Mouse (Mus musculus): ENCODE results near the gene Kcnc3. TPM values are rescaled to one million over a fixed set of nuclear protein-coding genes. Genes with fewer than 3 reads are reported as not detected.
A peak's percentile ranks its signal among the peaks of the same experiment; 100 is the strongest.

Kcnc3 gene
- polyA plus RNA-seq, 1 experiment from 2014 or later, result 3.8 TPM

GRCm38 (mm10) chr7:44576333-44576844, 14.1 kb upstream of the Kcnc3 start:
- 32% methylated on average over 5 of the region's 5 CpGs for WGBS

GRCm38 (mm10) chr7:44581637-44582036, 8.8 kb upstream of the Kcnc3 start:
- H3K4me1 ChIP-seq (ENCODE audit: insufficient read depth, low read depth, low read length), result peaks cover 10% of the 10 kb centered on the region; the same call in 1 of the 2 replicates
- no peak overlapping the region for H3K9ac ChIP-seq (replicated peaks; ENCODE audit: low read depth)
- no peaks in the 10 kb centered on the region for H3K27me3 ChIP-seq (replicated peaks; ENCODE audit: insufficient read depth, low read length)
- DNase-seq (ENCODE audit: low spot score) (no peak), ATAC-seq (no peak)
- WGBS, result 76% methylated on average over 6 of the region's 6 CpGs
- no peaks in the 10 kb centered on the region for H3K9me3 ChIP-seq (ENCODE audit: low read length)
- TF ChIP-seq EP300 (IDR thresholded peaks at IDR 0.05), result no peak
- no peak for TF ChIP-seq CTCF (IDR thresholded peaks at IDR 0.05)
- no peaks in the 10 kb centered on the region for H3K36me3 ChIP-seq (ENCODE audit: insufficient read depth, low read length)
- no peak overlapping the region for H3K27ac ChIP-seq (ENCODE audit: low read length)
- no peak overlapping the region for H3K4me2 ChIP-seq (replicated peaks; ENCODE audit: low read depth, low read length)
- no peak overlapping the region for H3K4me3 ChIP-seq (ENCODE audit: low read depth, low read length)

More at GRCm38 (mm10) chr7:44576333-44576844, 14.1 kb upstream of the Kcnc3 start:
- H3K9me3 ChIP-seq (ENCODE audit: low read length), result no peaks in the 10 kb centered on the region
- no peak overlapping the region for H3K4me3 ChIP-seq (ENCODE audit: low read depth, low read length)
- H3K9ac ChIP-seq (replicated peaks; ENCODE audit: low read depth), result no peak overlapping the region
- H3K27ac ChIP-seq (ENCODE audit: low read length), result no peak overlapping the region
- H3K27me3 ChIP-seq (replicated peaks; ENCODE audit: insufficient read depth, low read length), result no peaks in the 10 kb centered on the region
- no peaks in the 10 kb centered on the region for H3K36me3 ChIP-seq (ENCODE audit: insufficient read depth, low read length)
- TF ChIP-seq EP300 (IDR thresholded peaks at IDR 0.05) (no peak), CTCF (IDR thresholded peaks at IDR 0.05) (peak; percentile 28)
- H3K4me1 ChIP-seq (ENCODE audit: insufficient read depth, low read depth, low read length), result no peaks in the 10 kb centered on the region
- ATAC-seq (no peak), DNase-seq (ENCODE audit: low spot score) (no peak)
- H3K4me2 ChIP-seq (replicated peaks; ENCODE audit: low read depth, low read length), result no peak overlapping the region

- Histone ChIP-seq H3K36me3 (ENCODE audit: insufficient read depth, low read length) (no peaks in the 10 kb centered on the region), H3K27me3 (replicated peaks; ENCODE audit: insufficient read depth, low read length) (no peaks in the 10 kb centered on the region), H3K9ac (replicated peaks; ENCODE audit: low read depth) (no peak overlapping the region), H3K4me3 (ENCODE audit: low read depth, low read length) (no peak overlapping the region), H3K9me3 (ENCODE audit: low read length) (no peaks in the 10 kb centered on the region), H3K4me1 (ENCODE audit: insufficient read depth, low read depth, low read length) (peaks cover 11% of the 10 kb centered on the region; the same call in 1 of the 2 replicates), H3K4me2 (replicated peaks; ENCODE audit: low read depth, low read length) (no peak overlapping the region), H3K27ac (ENCODE audit: low read length) (peak overlapping the region; percentile 80)
- DNase-seq (ENCODE audit: low spot score) (no peak), ATAC-seq (peak; percentile 31)
- TF ChIP-seq EP300 (IDR thresholded peaks at IDR 0.05) (no peak), CTCF (IDR thresholded peaks at IDR 0.05) (no peak)
- WGBS, result 16% methylated on average over 5 of the region's 5 CpGs
Observed at GRCm38 (mm10) chr7:44582709-44583108, 7.8 kb upstream of the Kcnc3 start.

GRCm38 (mm10) chr7:44583146-44583545, 7.3 kb upstream of the Kcnc3 start:
- Histone ChIP-seq H3K27ac (ENCODE audit: low read length) (peak overlapping the region; percentile 51), H3K4me3 (ENCODE audit: low read depth, low read length) (no peak overlapping the region)

GRCm38 (mm10) chr7:44584265-44584804, 6.1 kb upstream of the Kcnc3 start:
- DNase-seq (ENCODE audit: low spot score) (peak; percentile 54), ATAC-seq (no peak)
- Histone ChIP-seq H3K9me3 (ENCODE audit: low read length) (no peaks in the 10 kb centered on the region), H3K27ac (ENCODE audit: low read length) (no peak overlapping the region), H3K4me2 (replicated peaks; ENCODE audit: low read depth, low read length) (no peak overlapping the region), H3K4me3 (ENCODE audit: low read depth, low read length) (no peak overlapping the region), H3K27me3 (replicated peaks; ENCODE audit: insufficient read depth, low read length) (no peaks in the 10 kb centered on the region; the same call in 1 of the 2 replicates), H3K9ac (replicated peaks; ENCODE audit: low read depth) (no peak overlapping the region), H3K4me1 (ENCODE audit: insufficient read depth, low read depth, low read length) (peaks cover 17% of the 10 kb centered on the region; the same call in 1 of the 2 replicates), H3K36me3 (ENCODE audit: insufficient read depth, low read length) (no peaks in the 10 kb centered on the region)
- WGBS, result 57% methylated on average over 4 of the region's 4 CpGs
- TF ChIP-seq CTCF (IDR thresholded peaks at IDR 0.05) (no peak), EP300 (IDR thresholded peaks at IDR 0.05) (no peak)

More at GRCm38 (mm10) chr7:44583146-44583545, 7.3 kb upstream of the Kcnc3 start:
- no peak overlapping the region for H3K9ac ChIP-seq (replicated peaks; ENCODE audit: low read depth)
- 28% methylated on average over 1 of the region's 1 CpGs for WGBS
- H3K4me1 ChIP-seq (ENCODE audit: insufficient read depth, low read depth, low read length), result peaks cover 11% of the 10 kb centered on the region; the same call in 1 of the 2 replicates
- peak; percentile 98 for TF ChIP-seq EP300 (IDR thresholded peaks at IDR 0.05)
- TF ChIP-seq CTCF (IDR thresholded peaks at IDR 0.05), result no peak
- ATAC-seq (peak; percentile 88), DNase-seq (ENCODE audit: low spot score) (peak; percentile 90)
- H3K9me3 ChIP-seq (ENCODE audit: low read length), result no peaks in the 10 kb centered on the region
- no peak overlapping the region for H3K4me2 ChIP-seq (replicated peaks; ENCODE audit: low read depth, low read length)
- H3K27me3 ChIP-seq (replicated peaks; ENCODE audit: insufficient read depth, low read length), result no peaks in the 10 kb centered on the region; the same call in 1 of the 2 replicates
- no peaks in the 10 kb centered on the region for H3K36me3 ChIP-seq (ENCODE audit: insufficient read depth, low read length)

GRCm38 (mm10) chr7:44584921-44585320, 5.5 kb upstream of the Kcnc3 start:
- H3K27me3 ChIP-seq (replicated peaks; ENCODE audit: insufficient read depth, low read length), result no peaks in the 10 kb centered on the region; the same call in 1 of the 2 replicates
- DNase-seq (ENCODE audit: low spot score) (no peak), ATAC-seq (no peak)
- no peak overlapping the region for H3K4me3 ChIP-seq (ENCODE audit: low read depth, low read length)
- TF ChIP-seq EP300 (IDR thresholded peaks at IDR 0.05) (no peak), CTCF (IDR thresholded peaks at IDR 0.05) (no peak)
- no peaks in the 10 kb centered on the region for H3K36me3 ChIP-seq (ENCODE audit: insufficient read depth, low read length)
- no peaks in the 10 kb centered on the region for H3K9me3 ChIP-seq (ENCODE audit: low read length)
- H3K9ac ChIP-seq (replicated peaks; ENCODE audit: low read depth), result no peak overlapping the region
- H3K4me2 ChIP-seq (replicated peaks; ENCODE audit: low read depth, low read length), result no peak overlapping the region
- no peak overlapping the region for H3K27ac ChIP-seq (ENCODE audit: low read length)
- H3K4me1 ChIP-seq (ENCODE audit: insufficient read depth, low read depth, low read length), result peaks cover 17% of the 10 kb centered on the region; the same call in 1 of the 2 replicates
- WGBS, result 87% methylated on average over 6 of the region's 6 CpGs

Measured in lung, postnatal 0 days (tissue).